Mouse (Mus musculus) forebrain, embryonic 15.5 days (tissue): ENCODE measurements around the gene Acot8. TPM values are rescaled to one million over a fixed set of nuclear protein-coding genes. Genes with fewer than 3 reads are reported as not detected.

Experiments
- ATAC-seq: fragments of 200-750 bp; cut with Nextera tagmentation; replicated peaks from 2 replicates; pipeline ENCODE4 v1.8.0; 2017; ENCODE audit warnings: mild to moderate bottlenecking, moderate TSS enrichment, moderate library complexity
- H3K27ac ChIP-seq: fragments of 300-500 bp; sonication (generic); replicated peaks from 2 replicates; pipeline ENCODE4 v1.5.1; 2015; ENCODE audit warnings: mild to moderate bottlenecking, inconsistent platforms
- H3K27me3 ChIP-seq: fragments of 300-500 bp; sonication (generic); 2 replicates; pipeline ENCODE4 v1.6.1; 2015; ENCODE audit warnings: inconsistent platforms
- H3K36me3 ChIP-seq: fragments of 300-500 bp; sonication (generic); 2 replicates; pipeline ENCODE4 v1.6.1; 2015; ENCODE audit warnings: mild to moderate bottlenecking, inconsistent platforms
- H3K4me1 ChIP-seq: fragments of 300-500 bp; sonication (generic); 2 replicates; pipeline ENCODE4 v1.6.1; 2015; ENCODE audit warnings: inconsistent platforms
- H3K4me2 ChIP-seq: fragments of 300-500 bp; sonication (generic); replicated peaks from 2 replicates; pipeline ENCODE4 v1.6.1; 2015; ENCODE audit warnings: mild to moderate bottlenecking, inconsistent platforms
- H3K4me3 ChIP-seq: fragments of 300-500 bp; sonication (generic); 2 replicates; pipeline ENCODE4 v1.5.1; 2015; ENCODE audit warnings: mild to moderate bottlenecking, inconsistent platforms
- H3K9ac ChIP-seq: fragments of 300-500 bp; sonication (generic); replicated peaks from 2 replicates; pipeline ENCODE4 v1.6.1; 2015; ENCODE audit warnings: mild to moderate bottlenecking, inconsistent platforms
- H3K9me3 ChIP-seq: fragments of 300-500 bp; sonication (generic); 2 replicates; pipeline ENCODE4 v1.6.1; 2016; ENCODE audit warnings: inconsistent platforms
- WGBS: fragments of 180-500 bp; shearing (Covaris S2); methylation state at CpG from one replicate; pipeline ENCODE4 v1.1.7; 2015; ENCODE audit warnings: mixed read lengths; 5-methylcytosine and 5-hydroxymethylcytosine counted together
- polyA plus RNA-seq: library from polyadenylated mRNA; unstranded; fragments of >200 nt; fragmentation: Nextera tagmentation; extraction: Ambion mirVana; gene quantifications from 2 replicates; pipeline ENCODE4 v1.2.1, GENCODE M21; 2015

Gene Acot8
- polyA plus RNA-seq, 1 experiment from 2014 or later: 17.2 TPM

GRCm38 (mm10) chr2:164761971-164762370 is 42.7 kb downstream of the Acot8 start:
- Histone ChIP-seq H3K4me2 (no peak overlapping the region), H3K9ac (no peak overlapping the region), H3K4me1 (no peaks in the 10 kb centered on the region), H3K27me3 (no peaks in the 10 kb centered on the region), H3K9me3 (no peaks in the 10 kb centered on the region), H3K27ac (no peak overlapping the region), H3K36me3 (peaks cover 89% of the 10 kb centered on the region), H3K4me3 (no peak overlapping the region)
- WGBS: 95% methylated on average over 4 of the region's 4 CpGs
- ATAC-seq: no peak

- Histone ChIP-seq H3K4me1 (no peaks in the 10 kb centered on the region), H3K4me3 (no peak overlapping the region), H3K9me3 (no peaks in the 10 kb centered on the region), H3K27ac (no peak overlapping the region), H3K36me3 (peaks cover 89% of the 10 kb centered on the region), H3K4me2 (no peak overlapping the region), H3K9ac (no peak overlapping the region), H3K27me3 (no peaks in the 10 kb centered on the region)
- 92% methylated on average over 2 of the region's 2 CpGs for WGBS
- ATAC-seq: no peak
These were observed 43.2 kb downstream of the Acot8 start for GRCm38 (mm10) chr2:164761502-164761901.

- no peak for ATAC-seq
- no peak overlapping the region for H3K9ac ChIP-seq
- H3K4me1 ChIP-seq: no peaks in the 10 kb centered on the region
- 87% methylated on average over 4 of the region's 4 CpGs for WGBS
- H3K4me2 ChIP-seq: no peak overlapping the region
- no peaks in the 10 kb centered on the region for H3K27me3 ChIP-seq
- H3K27ac ChIP-seq: no peak overlapping the region
- no peaks in the 10 kb centered on the region for H3K9me3 ChIP-seq
- H3K4me3 ChIP-seq: no peak overlapping the region
- H3K36me3 ChIP-seq: peaks cover 89% of the 10 kb centered on the region
These were observed 44.4 kb downstream of the Acot8 start for GRCm38 (mm10) chr2:164760059-164760833.

- Histone ChIP-seq H3K9ac (no peak overlapping the region), H3K36me3 (peaks cover 96% of the 10 kb centered on the region), H3K27ac (no peak overlapping the region)
These were observed 46.0 kb downstream of the Acot8 start for GRCm38 (mm10) chr2:164758692-164759091.

GRCm38 (mm10) chr2:164757841-164758240 is 46.8 kb downstream of the Acot8 start:
- H3K9me3 ChIP-seq: no peaks in the 10 kb centered on the region
- WGBS: 93% methylated on average over 11 of the region's 11 CpGs
- no peak for ATAC-seq
- H3K27me3 ChIP-seq: no peaks in the 10 kb centered on the region
- H3K4me3 ChIP-seq: no peak overlapping the region
- H3K36me3 ChIP-seq: peaks cover 93% of the 10 kb centered on the region
- H3K27ac ChIP-seq: no peak overlapping the region
- H3K9ac ChIP-seq: no peak overlapping the region
- no peak overlapping the region for H3K4me2 ChIP-seq
- no peaks in the 10 kb centered on the region for H3K4me1 ChIP-seq

More at GRCm38 (mm10) chr2:164758692-164759091, 46.0 kb downstream of the Acot8 start:
- 81% methylated on average over 1 of the region's 1 CpGs for WGBS
- Histone ChIP-seq H3K4me3 (no peak overlapping the region), H3K9me3 (no peaks in the 10 kb centered on the region), H3K4me2 (no peak overlapping the region), H3K27me3 (no peaks in the 10 kb centered on the region), H3K4me1 (no peaks in the 10 kb centered on the region)
- ATAC-seq: no peak

- 90% methylated on average over 2 of the region's 2 CpGs for WGBS
- no peak overlapping the region for H3K4me3 ChIP-seq
- no peak overlapping the region for H3K9ac ChIP-seq
- H3K4me2 ChIP-seq: no peak overlapping the region
- no peak overlapping the region for H3K27ac ChIP-seq
- ATAC-seq: no peak
- no peaks in the 10 kb centered on the region for H3K27me3 ChIP-seq
- peaks cover 83% of the 10 kb centered on the region for H3K36me3 ChIP-seq
- H3K4me1 ChIP-seq: no peaks in the 10 kb centered on the region
- H3K9me3 ChIP-seq: no peaks in the 10 kb centered on the region
These were observed 49.9 kb downstream of the Acot8 start for GRCm38 (mm10) chr2:164754800-164755199.

- no peak overlapping the region for H3K4me2 ChIP-seq
- H3K9ac ChIP-seq: no peak overlapping the region
- 90% methylated on average over 11 of the region's 11 CpGs for WGBS
- no peak overlapping the region for H3K27ac ChIP-seq
- ATAC-seq: no peak
- H3K9me3 ChIP-seq: no peaks in the 10 kb centered on the region
- H3K36me3 ChIP-seq: peaks cover 76% of the 10 kb centered on the region
- H3K4me3 ChIP-seq: no peak overlapping the region
- H3K4me1 ChIP-seq: no peaks in the 10 kb centered on the region
- no peaks in the 10 kb centered on the region for H3K27me3 ChIP-seq
These were observed 50.6 kb downstream of the Acot8 start for GRCm38 (mm10) chr2:164754105-164754504.

GRCm38 (mm10) chr2:164752454-164752853 is 52.2 kb downstream of the Acot8 start:
- ATAC-seq: no peak
- Histone ChIP-seq H3K4me1 (peaks cover 14% of the 10 kb centered on the region), H3K4me3 (no peak overlapping the region), H3K9ac (no peak overlapping the region), H3K27ac (no peak overlapping the region), H3K27me3 (no peaks in the 10 kb centered on the region), H3K9me3 (no peaks in the 10 kb centered on the region), H3K4me2 (no peak overlapping the region), H3K36me3 (peaks cover 78% of the 10 kb centered on the region)
- WGBS: 87% methylated on average over 2 of the region's 2 CpGs

- ATAC-seq: no peak
- H3K9ac ChIP-seq: no peak overlapping the region
- 91% methylated on average over 6 of the region's 6 CpGs for WGBS
- H3K4me2 ChIP-seq: no peak overlapping the region
- H3K36me3 ChIP-seq: peaks cover 45% of the 10 kb centered on the region; the same call in 1 of the 2 replicates
- H3K9me3 ChIP-seq: no peaks in the 10 kb centered on the region
- H3K27ac ChIP-seq: no peak overlapping the region
- H3K27me3 ChIP-seq: no peaks in the 10 kb centered on the region
- no peak overlapping the region for H3K4me3 ChIP-seq
- peaks cover 34% of the 10 kb centered on the region for H3K4me1 ChIP-seq
These were observed 55.7 kb downstream of the Acot8 start for GRCm38 (mm10) chr2:164748991-164749390.

GRCm38 (mm10) chr2:164748191-164748590 is 56.5 kb downstream of the Acot8 start:
- no peaks in the 10 kb centered on the region for H3K27me3 ChIP-seq
- H3K9ac ChIP-seq: no peak overlapping the region
- no peak for ATAC-seq
- H3K4me1 ChIP-seq: peaks cover 34% of the 10 kb centered on the region
- H3K9me3 ChIP-seq: no peaks in the 10 kb centered on the region
- 88% methylated on average over 4 of the region's 4 CpGs for WGBS
- H3K36me3 ChIP-seq: peaks cover 42% of the 10 kb centered on the region; the same call in 1 of the 2 replicates
- no peak overlapping the region for H3K27ac ChIP-seq
- H3K4me3 ChIP-seq: no peak overlapping the region
- H3K4me2 ChIP-seq: no peak overlapping the region

GRCm38 (mm10) chr2:164746693-164747092 is 58.0 kb downstream of the Acot8 start:
- 60% methylated on average over 8 of the region's 8 CpGs for whole genome bisulfite sequencing
- Histone ChIP-seq H3K36me3 (peaks cover 28% of the 10 kb centered on the region; the same call in 1 of the 2 replicates), H3K4me2 (peak overlapping the region; percentile 80), H3K4me1 (peaks cover 34% of the 10 kb centered on the region), H3K27ac (no peak overlapping the region), H3K9me3 (no peaks in the 10 kb centered on the region), H3K27me3 (no peaks in the 10 kb centered on the region), H3K4me3 (peak overlapping the region; percentile 86), H3K9ac (peak overlapping the region; percentile 90)
- ATAC-seq: no peak

- Histone ChIP-seq H3K27me3 (no peaks in the 10 kb centered on the region), H3K4me3 (peak within 1 kb of the TSS; percentile 86), H3K4me1 (peaks cover 34% of the 10 kb centered on the region), H3K9ac (peak within 1 kb of the TSS; percentile 90), H3K36me3 (peaks cover 21% of the 10 kb centered on the region; the same call in 1 of the 2 replicates), H3K4me2 (peak within 1 kb of the TSS; percentile 80), H3K27ac (peak within 1 kb of the TSS; percentile 71), H3K9me3 (no peaks in the 10 kb centered on the region)
- ATAC-seq: peak; percentile 90
- WGBS: 2% methylated on average over 66 of the region's 70 CpGs
These were observed 58.7 kb downstream of the Acot8 start, which contains the start of the genes Wfdc3 and Dnttip1 for GRCm38 (mm10) chr2:164745843-164746479. TSS of gene Wfdc3 (minus strand) at chr2:164745931. TSS of gene Dnttip1 (plus strand) at chr2:164745983.
